Mouse (Mus musculus) bone marrow, adult 2 months (tissue): ENCODE data around the gene Siglec1.

Source experiments
- CTCF ChIP-seq: fragments of 200-500 bp; IDR thresholded peaks from 2 replicates; pipeline ENCODE4 v1.5.1; 2011; ENCODE audit warnings: low read length, control low read depth; ENCODE audit not compliant: control insufficient read depth, insufficient read depth
- POLR2A ChIP-seq: fragments of 200-500 bp; IDR thresholded peaks from 2 replicates; pipeline ENCODE4 v1.6.1; 2011; ENCODE audit warnings: low read depth, mild to moderate bottlenecking, control low read depth, low read length, borderline replicate concordance; ENCODE audit not compliant: control insufficient read depth

DNA sequence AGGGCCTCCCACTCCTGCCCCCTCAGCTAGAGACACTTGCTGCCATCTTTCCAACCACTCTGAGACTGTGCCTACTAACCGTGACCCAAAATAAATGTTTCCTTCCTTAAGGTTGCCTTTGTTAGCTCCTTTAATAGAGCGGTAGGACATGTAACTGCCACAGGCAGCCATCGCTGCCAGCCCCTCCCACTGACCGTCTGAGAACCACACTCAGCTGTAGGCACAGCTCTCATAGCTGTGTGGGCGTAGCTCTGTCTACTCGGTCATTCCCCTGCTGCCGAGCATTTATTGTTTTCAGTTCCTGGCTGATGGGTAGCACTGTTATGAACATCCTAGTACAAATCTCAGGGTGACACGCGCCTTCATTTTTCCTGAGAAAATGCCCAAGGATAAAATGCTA is 20.2 kb downstream of the Siglec1 start:
- TF ChIP-seq POLR2A (no peak), CTCF (no peak)
